Mouse (Mus musculus) hindbrain, embryonic 11.5 days (tissue): ENCODE data around the gene Nova1. TPM values are rescaled to one million over a fixed set of nuclear protein-coding genes. Genes with fewer than 3 reads are reported as not detected.

Experiments
- ATAC-seq: fragments of 200-750 bp; cut with Nextera tagmentation; 2 replicates; pipeline ENCODE4 v1.8.0; 2017; ENCODE audit warnings: mild to moderate bottlenecking, moderate TSS enrichment, moderate library complexity; ENCODE audit not compliant: low FRiP score
- DNase-seq: peaks from one replicate; pipeline ENCODE4 v3.0.0-alpha.2; 2015; ENCODE audit warnings: low spot score
- H3K27ac ChIP-seq: fragments of 300-500 bp; sonication (generic); 2 replicates; pipeline ENCODE4 v1.5.1; 2014; ENCODE audit warnings: mild to moderate bottlenecking, low read depth, low read length
- H3K27me3 ChIP-seq: fragments of 300-500 bp; sonication (generic); 2 replicates; pipeline ENCODE4 v1.6.1; 2014; ENCODE audit warnings: mild to moderate bottlenecking, low read length, moderate library complexity, mixed read lengths; ENCODE audit not compliant: control insufficient read depth, insufficient read depth
- H3K36me3 ChIP-seq: fragments of 300-500 bp; sonication (generic); 2 replicates; pipeline ENCODE4 v1.6.1; 2014; ENCODE audit warnings: mild to moderate bottlenecking, low read length, moderate library complexity, mixed read lengths; ENCODE audit not compliant: control insufficient read depth, insufficient read depth
- H3K4me1 ChIP-seq: fragments of 300-500 bp; sonication (generic); replicated peaks from 2 replicates; pipeline ENCODE4 v1.6.1; 2014; ENCODE audit warnings: low read length, mixed read lengths; ENCODE audit not compliant: control insufficient read depth, insufficient read depth
- H3K4me2 ChIP-seq: fragments of 300-500 bp; sonication (generic); replicated peaks from 2 replicates; pipeline ENCODE4 v1.6.1; 2014; ENCODE audit warnings: mild to moderate bottlenecking, low read depth, low read length
- H3K4me3 ChIP-seq: fragments of 300-500 bp; sonication (generic); 2 replicates; pipeline ENCODE4 v1.5.1; 2014; ENCODE audit warnings: low read depth, low read length
- H3K9ac ChIP-seq: fragments of 300-500 bp; sonication (generic); 2 replicates; pipeline ENCODE4 v1.6.1; 2014; ENCODE audit warnings: low read depth, low read length
- H3K9me3 ChIP-seq: fragments of 300-500 bp; sonication (generic); 2 replicates; pipeline ENCODE4 v1.6.1; 2016; ENCODE audit warnings: low read length; ENCODE audit not compliant: control insufficient read depth
- WGBS: fragments of 180-500 bp; shearing (Covaris S2); extraction: QIAGEN DNeasy Blood & Tissue Kit; methylation state at CpG from one replicate; pipeline ENCODE4 v1.1.7; 2014; 5-methylcytosine and 5-hydroxymethylcytosine counted together
- polyA plus RNA-seq: library from polyadenylated mRNA; unstranded; fragments of >200 nt; fragmentation: Nextera tagmentation; extraction: Ambion mirVana; gene quantifications from 2 replicates; pipeline ENCODE4 v1.2.1, GENCODE M21; 2014

Nova1 gene
- polyA plus RNA-seq, 1 experiment from 2014 or later = 31.0 TPM

- no peak overlapping the region for H3K4me3 ChIP-seq
- no peak overlapping the region for H3K9ac ChIP-seq
- no peaks in the 10 kb centered on the region for H3K4me1 ChIP-seq
- no peak overlapping the region for H3K27ac ChIP-seq
- WGBS = 90% methylated on average over 4 of the region's 4 CpGs
- no peak overlapping the region for H3K4me2 ChIP-seq
- H3K27me3 ChIP-seq = no peaks in the 10 kb centered on the region
- H3K36me3 ChIP-seq = no peaks in the 10 kb centered on the region
- no peak for ATAC-seq
- no peak for DNase-seq
- no peaks in the 10 kb centered on the region for H3K9me3 ChIP-seq
Observed at GRCm38 (mm10) chr12:46719076-46719475, 99.7 kb downstream of the Nova1 start.

- no peaks in the 10 kb centered on the region for H3K4me1 ChIP-seq
- no peaks in the 10 kb centered on the region for H3K27me3 ChIP-seq
- H3K4me3 ChIP-seq = no peak overlapping the region
- H3K27ac ChIP-seq = no peak overlapping the region
- no peak overlapping the region for H3K9ac ChIP-seq
- WGBS = 91% methylated on average over 2 of the region's 2 CpGs
- no peaks in the 10 kb centered on the region for H3K36me3 ChIP-seq
- ATAC-seq = no peak
- no peak for DNase-seq
- no peaks in the 10 kb centered on the region for H3K9me3 ChIP-seq
- no peak overlapping the region for H3K4me2 ChIP-seq
Observed at GRCm38 (mm10) chr12:46710094-46710493, 108.6 kb downstream of the Nova1 start.

GRCm38 (mm10) chr12:46709475-46709874 lies 109.3 kb downstream of the Nova1 start:
- Histone ChIP-seq H3K4me1 (no peaks in the 10 kb centered on the region), H3K4me3 (no peak overlapping the region), H3K36me3 (no peaks in the 10 kb centered on the region), H3K4me2 (no peak overlapping the region), H3K27me3 (no peaks in the 10 kb centered on the region), H3K9me3 (no peaks in the 10 kb centered on the region), H3K27ac (no peak overlapping the region), H3K9ac (no peak overlapping the region)
- 93% methylated on average over 7 of the region's 7 CpGs for WGBS
- no peak for DNase-seq
- ATAC-seq = no peak

GRCm38 (mm10) chr12:46700202-46700601 lies 118.5 kb downstream of the Nova1 start:
- H3K4me1 ChIP-seq = no peaks in the 10 kb centered on the region
- DNase-seq (no peak), ATAC-seq (no peak)
- no peaks in the 10 kb centered on the region for H3K36me3 ChIP-seq
- no peak overlapping the region for H3K4me3 ChIP-seq
- whole genome bisulfite sequencing = 84% methylated on average over 8 of the region's 8 CpGs
- H3K4me2 ChIP-seq = no peak overlapping the region
- no peaks in the 10 kb centered on the region for H3K9me3 ChIP-seq
- H3K27ac ChIP-seq = no peak overlapping the region
- no peaks in the 10 kb centered on the region for H3K27me3 ChIP-seq
- H3K9ac ChIP-seq = no peak overlapping the region

- no peak for ATAC-seq
- Histone ChIP-seq H3K4me3 (no peak overlapping the region), H3K9ac (no peak overlapping the region)
Observed at GRCm38 (mm10) chr12:46676341-46676740, 142.4 kb downstream of the Nova1 start.

GRCm38 (mm10) chr12:46666706-46667105 lies 152.0 kb downstream of the Nova1 start:
- no peak for DNase-seq

More at GRCm38 (mm10) chr12:46676341-46676740, 142.4 kb downstream of the Nova1 start:
- Histone ChIP-seq H3K4me2 (no peak overlapping the region), H3K36me3 (no peaks in the 10 kb centered on the region), H3K27ac (no peak overlapping the region), H3K4me1 (no peaks in the 10 kb centered on the region), H3K9me3 (no peaks in the 10 kb centered on the region), H3K27me3 (no peaks in the 10 kb centered on the region)
- WGBS = 79% methylated on average over 2 of the region's 2 CpGs
- no peak for DNase-seq

GRCm38 (mm10) chr12:46646139-46646611 lies 172.6 kb downstream of the Nova1 start:
- ATAC-seq (peak; percentile 39), DNase-seq (no peak)
- Histone ChIP-seq H3K4me1 (no peaks in the 10 kb centered on the region), H3K27me3 (no peaks in the 10 kb centered on the region), H3K9me3 (no peaks in the 10 kb centered on the region), H3K36me3 (no peaks in the 10 kb centered on the region), H3K4me2 (no peak overlapping the region), H3K4me3 (no peak overlapping the region), H3K27ac (no peak overlapping the region), H3K9ac (no peak overlapping the region)
- WGBS = 89% methylated on average over 5 of the region's 5 CpGs

More at GRCm38 (mm10) chr12:46666706-46667105, 152.0 kb downstream of the Nova1 start:
- Histone ChIP-seq H3K27ac (no peak overlapping the region), H3K9ac (no peak overlapping the region), H3K4me3 (no peak overlapping the region), H3K4me1 (no peaks in the 10 kb centered on the region), H3K9me3 (no peaks in the 10 kb centered on the region), H3K27me3 (no peaks in the 10 kb centered on the region), H3K36me3 (no peaks in the 10 kb centered on the region), H3K4me2 (no peak overlapping the region)
- WGBS = 76% methylated on average over 2 of the region's 2 CpGs
- ATAC-seq = no peak

GRCm38 (mm10) chr12:46645365-46645962 lies 173.3 kb downstream of the Nova1 start:
- Histone ChIP-seq H3K27ac (no peak overlapping the region), H3K9me3 (no peaks in the 10 kb centered on the region), H3K4me2 (no peak overlapping the region), H3K36me3 (no peaks in the 10 kb centered on the region), H3K4me3 (no peak overlapping the region), H3K4me1 (no peaks in the 10 kb centered on the region), H3K27me3 (no peaks in the 10 kb centered on the region), H3K9ac (no peak overlapping the region)
- no peak for DNase-seq
- WGBS = 81% methylated on average over 6 of the region's 6 CpGs
- peak; percentile 79 for ATAC-seq
